Mouse (Mus musculus): ENCODE measurements around the gene Mpp6. TPM values are rescaled to one million over a fixed set of nuclear protein-coding genes. Genes with fewer than 3 reads are reported as not detected.

Gene Mpp6
- total RNA-seq, 2 experiments from 2014 or later, result 31.7 to 33.3 TPM

DNA sequence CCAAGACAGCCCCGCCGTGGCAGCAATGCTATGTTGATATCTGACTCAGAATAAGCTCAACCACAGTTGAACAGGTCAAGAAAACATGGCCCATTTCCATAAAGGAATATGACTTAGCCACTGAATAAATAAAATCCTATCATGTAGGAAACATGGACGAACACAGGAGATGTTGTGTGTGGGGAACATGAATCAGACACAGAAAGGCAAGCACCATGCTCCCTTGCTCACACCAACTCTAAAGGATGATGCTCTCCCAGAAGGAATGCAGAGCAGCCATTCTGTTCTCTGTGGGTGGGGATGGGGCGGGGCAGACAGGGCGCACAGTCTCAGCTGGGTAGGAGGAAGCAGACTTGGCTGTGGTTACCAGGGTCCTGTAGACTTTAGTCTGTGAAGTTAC lies 115.2 kb downstream of the Mpp6 start:
- no peak for DNase-seq

DNA sequence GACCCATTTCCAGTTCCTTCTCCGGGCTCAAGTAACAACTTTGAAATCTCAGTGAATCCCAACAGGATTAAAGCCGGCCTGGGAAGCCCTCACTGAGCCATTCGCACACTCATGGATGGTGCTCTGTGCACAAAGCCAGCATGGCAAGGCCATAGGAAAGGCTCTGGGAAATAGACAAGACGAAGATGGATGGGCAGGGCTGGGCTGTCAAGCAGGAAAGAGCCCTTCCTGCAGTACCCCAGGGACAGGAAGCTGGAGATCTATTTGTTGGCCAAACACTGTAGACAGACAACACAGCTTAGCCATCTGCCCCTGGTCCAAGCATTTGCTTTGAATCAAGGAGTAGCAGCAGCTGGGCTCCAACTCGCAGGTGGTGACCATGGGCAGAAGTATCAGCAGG lies 118.1 kb downstream of the Mpp6 start:
- no peak for DNase-seq

DNA sequence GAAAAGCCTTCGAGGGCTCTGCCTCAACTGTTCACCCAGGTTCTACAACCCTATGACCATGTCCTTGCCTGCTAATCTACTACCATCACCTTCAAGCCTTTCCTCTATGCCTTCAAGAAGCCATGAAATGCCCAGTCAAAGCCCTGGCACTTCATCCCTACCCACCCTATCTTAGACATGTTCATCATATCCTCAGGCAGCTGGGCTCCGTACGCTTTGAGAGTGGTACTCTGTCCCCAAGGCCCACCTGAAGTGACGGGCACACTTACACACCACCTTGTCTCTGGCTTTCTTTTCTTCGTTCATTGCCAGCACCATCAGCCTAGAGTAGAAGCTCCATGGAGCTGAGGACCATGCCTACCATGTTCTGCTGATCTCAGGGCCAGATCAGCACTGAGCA lies 121.2 kb downstream of the Mpp6 start:
- DNase-seq, result no peak

DNA sequence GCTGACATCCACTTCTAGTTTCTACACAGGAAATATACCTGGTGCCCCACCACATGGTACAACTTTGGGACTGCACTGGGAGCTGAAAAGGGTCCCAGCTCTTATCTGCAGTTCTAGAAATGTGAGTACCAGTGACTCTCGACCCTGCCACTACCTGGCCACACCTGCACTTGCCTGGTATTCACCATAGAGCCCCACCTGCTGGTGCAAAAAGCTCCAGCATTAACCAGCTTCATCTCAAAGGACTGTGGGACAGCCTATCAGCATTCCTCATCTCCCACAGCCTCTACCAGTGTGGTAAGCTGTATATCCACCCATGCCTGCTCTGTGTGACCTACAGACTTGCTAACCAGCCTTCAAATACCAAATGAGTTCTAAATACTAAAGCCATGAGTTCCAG lies 122.9 kb downstream of the Mpp6 start:
- no peak for DNase-seq

DNA sequence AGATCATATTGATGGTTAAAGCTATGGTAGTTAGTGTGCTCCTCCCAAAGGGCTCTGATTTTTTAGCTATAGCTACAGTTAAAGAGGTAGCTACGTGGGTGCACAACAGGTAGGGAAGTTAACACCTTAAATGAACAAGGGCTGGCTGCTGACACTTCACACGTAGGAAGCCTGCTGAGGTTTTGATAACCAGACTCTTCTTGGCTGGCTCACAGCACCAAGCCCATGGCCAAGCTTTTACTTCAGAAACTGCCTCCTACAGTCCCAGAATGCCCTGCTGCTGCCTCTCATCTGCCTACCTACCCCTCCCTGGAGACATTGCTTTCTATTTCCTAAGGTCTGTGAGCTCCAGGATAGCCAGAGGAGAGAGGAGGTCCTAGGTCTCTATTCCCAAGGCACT lies 127.9 kb downstream of the Mpp6 start:
- no peak for DNase-seq

DNA sequence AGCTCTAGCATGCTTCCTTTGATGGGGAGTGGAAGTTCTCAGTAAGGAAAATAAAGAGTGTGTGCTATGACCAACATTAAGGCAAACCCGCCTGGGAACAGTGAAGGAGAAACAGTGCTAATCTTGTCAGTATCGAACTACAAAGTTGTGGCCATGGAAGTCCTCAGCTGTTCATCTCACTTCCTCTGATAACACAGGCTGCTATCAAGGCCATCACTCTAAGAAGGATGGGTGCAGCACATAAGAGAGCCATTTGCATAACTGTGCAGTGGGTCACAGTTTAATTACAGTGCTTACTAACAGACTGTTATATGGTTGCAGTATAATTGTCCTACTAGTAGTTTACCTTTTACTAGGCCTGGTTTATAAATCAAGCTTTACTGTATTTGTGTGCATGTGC lies 129.9 kb downstream of the Mpp6 start:
- DNase-seq, result no peak

DNA sequence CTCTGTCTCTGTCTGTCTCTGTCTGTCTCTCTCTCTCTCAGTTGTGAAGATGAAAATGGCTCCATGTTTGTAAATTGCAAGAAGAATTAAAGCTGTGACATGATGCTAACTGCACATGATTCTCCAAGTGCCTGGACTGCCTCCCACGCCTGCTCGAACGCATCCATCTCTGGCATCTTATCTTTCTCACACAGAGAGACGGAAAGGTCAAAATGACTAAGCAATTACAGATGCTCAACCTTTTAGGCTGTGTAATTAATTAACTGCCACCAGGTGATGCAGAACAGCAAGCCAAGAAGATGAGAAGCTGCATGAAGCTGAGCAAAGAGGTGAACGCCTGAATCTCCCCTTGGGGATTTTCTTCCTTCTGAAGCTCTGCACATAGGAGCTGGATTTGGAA lies 130.4 kb downstream of the Mpp6 start:
- no peak for DNase-seq

DNA sequence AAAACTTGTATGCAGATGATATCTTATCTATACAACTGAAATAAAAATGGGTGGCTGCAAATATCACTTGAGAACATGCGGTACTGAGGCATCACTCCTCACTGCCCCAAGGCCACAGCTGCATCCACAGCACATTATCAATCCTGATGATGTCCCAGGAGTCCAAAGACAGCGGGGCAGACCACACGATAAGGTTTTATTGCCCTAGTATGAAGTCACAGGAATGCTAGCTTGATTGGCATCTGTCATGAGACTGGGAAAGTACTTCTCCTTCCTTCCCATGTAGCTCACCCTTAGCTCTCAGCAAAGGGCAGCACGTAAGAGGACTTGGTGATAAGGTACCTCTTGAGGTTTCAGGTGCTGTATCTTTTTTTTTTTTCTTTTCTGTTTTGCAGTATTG lies 134.1 kb downstream of the Mpp6 start:
- DNase-seq, result no peak

DNA sequence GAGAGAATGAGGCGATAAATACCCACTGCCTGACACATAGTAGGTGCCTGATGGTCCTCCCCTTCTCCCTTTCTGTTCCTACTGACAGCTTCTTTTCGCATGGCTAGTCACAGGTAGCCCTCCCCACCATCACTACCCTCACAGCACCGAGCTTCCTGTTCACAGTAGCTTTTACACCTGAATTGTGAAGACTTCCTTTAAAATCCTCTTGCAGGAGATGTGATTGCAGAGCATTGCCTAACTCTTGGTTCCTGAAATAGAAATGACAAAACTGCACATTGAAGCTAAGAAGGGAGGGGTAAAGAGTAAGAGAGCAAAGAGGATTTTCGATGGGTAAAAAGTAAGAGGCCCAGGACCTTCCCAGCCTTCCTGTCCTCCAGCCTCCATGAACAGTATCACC lies 134.9 kb downstream of the Mpp6 start:
- DNase-seq, result no peak

DNA sequence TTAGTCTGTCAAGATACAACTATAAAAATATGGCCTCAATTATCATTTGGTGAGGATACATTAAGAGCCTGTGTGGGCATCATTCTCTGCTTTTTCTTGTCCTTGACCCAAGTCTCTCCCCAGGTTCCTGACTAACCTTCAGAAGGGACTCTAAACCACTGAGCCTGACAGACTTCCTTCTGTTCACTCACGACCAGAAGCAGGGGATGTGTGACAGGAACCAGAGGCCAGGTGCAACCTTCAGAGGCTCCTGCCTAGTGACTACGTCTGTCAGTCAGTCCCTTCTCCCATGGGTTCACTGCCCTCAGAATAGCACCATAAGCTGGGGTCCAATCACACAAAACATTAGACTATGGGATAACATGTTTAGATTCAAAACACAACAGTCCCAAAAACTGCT lies 137.3 kb downstream of the Mpp6 start:
- no peak for DNase-seq

DNA sequence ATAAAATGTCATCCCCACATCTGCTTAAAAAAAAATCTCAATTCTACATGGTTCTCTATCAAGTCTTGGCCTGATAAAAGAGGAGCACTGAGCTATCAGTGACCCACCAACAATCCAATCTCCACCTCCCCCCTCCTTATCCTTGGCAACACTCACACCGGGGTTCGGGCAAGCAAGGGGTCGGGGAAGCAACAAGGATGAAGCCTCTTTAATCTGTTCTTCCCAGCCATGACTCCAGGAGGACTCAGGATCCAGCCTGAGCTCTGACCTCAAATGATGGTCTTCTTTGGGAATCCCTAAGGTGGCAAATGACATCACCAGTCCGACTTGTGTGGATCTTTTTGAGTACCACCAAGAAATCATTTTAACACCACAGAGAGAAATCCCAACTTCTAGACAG lies 137.8 kb downstream of the Mpp6 start:
- DNase-seq, result no peak

Other genes starting within 250 kb of the Mpp6 start
- gene Gsdme, start 153.6 kb downstream of the Mpp6 start, total RNA-seq (2021), result 1 to 10 TPM; 1.6 to 2.4 TPM